Mouse (Mus musculus) layer of hippocampus, adult 9-10 months (tissue): Measurements from ENCODE around the gene Npas1.

Experiments
- DNase-seq: peaks from one replicate; pipeline ENCODE4 v3.0.0; 2022; ENCODE audit warnings: low spot score

The Npas1 gene

GRCm38 (mm10) chr7:16417141-16417771 lies 60.3 kb downstream of the Npas1 start:
- no peak for DNase-seq

GRCm38 (mm10) chr7:16415426-16415825 lies 62.1 kb downstream of the Npas1 start:
- no peak for DNase-seq

GRCm38 (mm10) chr7:16412930-16413329 lies 64.6 kb downstream of the Npas1 start:
- no peak for DNase-seq

- no peak for DNase-seq
Observed at GRCm38 (mm10) chr7:16412220-16412896, 65.2 kb downstream of the Npas1 start.

GRCm38 (mm10) chr7:16411100-16411499 lies 66.4 kb downstream of the Npas1 start:
- DNase-seq, result no peak

- no peak for DNase-seq
Observed at GRCm38 (mm10) chr7:16406978-16407377, 70.5 kb downstream of the Npas1 start.
